Mouse (Mus musculus) heart, embryonic 11.5 days (tissue): ENCODE measurements around the gene Zdhhc18. TPM values are rescaled to one million over a fixed set of nuclear protein-coding genes. Genes with fewer than 3 reads are reported as not detected.

ENCODE experiments used
- ATAC-seq: fragments of 200-750 bp; cut with Nextera tagmentation; replicated peaks from 2 replicates; pipeline ENCODE4 v1.8.0; 2017; ENCODE audit warnings: moderate library complexity; ENCODE audit not compliant: insufficient number of reproducible peaks, low FRiP score, low TSS enrichment
- H3K27ac ChIP-seq: fragments of 300-500 bp; sonication (generic); 2 replicates; pipeline ENCODE4 v1.5.1; 2014; ENCODE audit warnings: mild to moderate bottlenecking, low read depth, low read length
- H3K27me3 ChIP-seq: fragments of 300-500 bp; sonication (generic); 2 replicates; pipeline ENCODE4 v1.6.1; 2014; ENCODE audit warnings: mild to moderate bottlenecking, low read length, mixed read lengths; ENCODE audit not compliant: control insufficient read depth, insufficient read depth
- H3K36me3 ChIP-seq: fragments of 300-500 bp; sonication (generic); 2 replicates; pipeline ENCODE4 v1.6.1; 2014; ENCODE audit warnings: mild to moderate bottlenecking, low read length, moderate library complexity, mixed read lengths; ENCODE audit not compliant: control insufficient read depth, insufficient read depth
- H3K4me1 ChIP-seq: fragments of 300-500 bp; sonication (generic); 2 replicates; pipeline ENCODE4 v1.6.1; 2014; ENCODE audit warnings: low read length; ENCODE audit not compliant: control insufficient read depth, insufficient read depth
- H3K4me2 ChIP-seq: fragments of 300-500 bp; sonication (generic); 2 replicates; pipeline ENCODE4 v1.6.1; 2014; ENCODE audit warnings: mild to moderate bottlenecking, moderate library complexity
- H3K4me3 ChIP-seq: fragments of 300-500 bp; sonication (generic); 2 replicates; pipeline ENCODE4 v1.5.1; 2014; ENCODE audit warnings: low read depth, low read length
- H3K9ac ChIP-seq: fragments of 300-500 bp; sonication (generic); 2 replicates; pipeline ENCODE4 v1.6.1; 2014; ENCODE audit warnings: mild to moderate bottlenecking, low read depth, low read length, moderate library complexity
- H3K9me3 ChIP-seq: fragments of 300-500 bp; sonication (generic); replicated peaks from 2 replicates; pipeline ENCODE4 v1.6.1; 2016; ENCODE audit warnings: low read length; ENCODE audit not compliant: control insufficient read depth
- WGBS: fragments of 180-500 bp; shearing (Covaris S2); extraction: QIAGEN DNeasy Blood & Tissue Kit; methylation state at CpG from one replicate; pipeline ENCODE4 v1.1.7; 2014; ENCODE audit not compliant: insufficient replicate concordance; 5-methylcytosine and 5-hydroxymethylcytosine counted together
- polyA plus RNA-seq: library from polyadenylated mRNA; unstranded; fragments of >200 nt; fragmentation: Nextera tagmentation; extraction: Ambion mirVana; gene quantifications from 2 replicates; pipeline ENCODE4 v1.2.1, GENCODE M21; 2014

Zdhhc18 gene
- polyA plus RNA-seq, 1 experiment from 2014 or later = 1.5 TPM

- H3K9me3 ChIP-seq = no peaks in the 10 kb centered on the region
- peaks cover 41% of the 10 kb centered on the region for H3K27me3 ChIP-seq
- H3K27ac ChIP-seq = no peak overlapping the region
- H3K4me2 ChIP-seq = peak overlapping the region; percentile 90
- peak overlapping the region; percentile 60 for H3K4me3 ChIP-seq
- no peaks in the 10 kb centered on the region for H3K36me3 ChIP-seq
- 19% methylated on average over 9 of the region's 9 CpGs for WGBS
- 0 out of 2 replicates have a peak overlapping the region, but pooled peaks have one; percentile 22 for H3K9ac ChIP-seq
- no peak for ATAC-seq
- peaks cover 18% of the 10 kb centered on the region for H3K4me1 ChIP-seq
Observed at GRCm38 (mm10) chr4:133600306-133600705, 49.6 kb downstream of the Zdhhc18 start.

- under 1% methylated on average over 47 of the region's 50 CpGs for WGBS
- Histone ChIP-seq H3K9me3 (no peaks in the 10 kb centered on the region), H3K9ac (peak overlapping the region; percentile 70), H3K36me3 (no peaks in the 10 kb centered on the region), H3K27me3 (peaks cover 41% of the 10 kb centered on the region), H3K4me1 (peaks cover 18% of the 10 kb centered on the region), H3K4me3 (peak overlapping the region; percentile 60), H3K27ac (no peak overlapping the region), H3K4me2 (peak overlapping the region; percentile 90)
- ATAC-seq = peak; percentile 91
Observed at GRCm38 (mm10) chr4:133599571-133600073, 50.3 kb downstream of the Zdhhc18 start.

GRCm38 (mm10) chr4:133599116-133599515 lies 50.8 kb downstream of the Zdhhc18 start:
- Histone ChIP-seq H3K27me3 (peaks cover 41% of the 10 kb centered on the region), H3K36me3 (no peaks in the 10 kb centered on the region), H3K4me1 (peaks cover 18% of the 10 kb centered on the region), H3K4me3 (peak overlapping the region; percentile 60), H3K9ac (peak overlapping the region; percentile 70), H3K4me2 (peak overlapping the region; percentile 90), H3K27ac (no peak overlapping the region), H3K9me3 (no peaks in the 10 kb centered on the region)
- 13% methylated on average over 7 of the region's 7 CpGs for WGBS
- ATAC-seq = no peak

- Histone ChIP-seq H3K27me3 (peaks cover 40% of the 10 kb centered on the region), H3K9me3 (no peaks in the 10 kb centered on the region), H3K9ac (no peak overlapping the region), H3K27ac (no peak overlapping the region), H3K4me1 (peaks cover 18% of the 10 kb centered on the region), H3K36me3 (no peaks in the 10 kb centered on the region), H3K4me2 (peak overlapping the region; percentile 90), H3K4me3 (no peak overlapping the region; the same call in 1 of the 2 replicates)
- no peak for ATAC-seq
- 44% methylated on average over 4 of the region's 4 CpGs for WGBS
Observed at GRCm38 (mm10) chr4:133598616-133599015, 51.3 kb downstream of the Zdhhc18 start.

- peaks cover 15% of the 10 kb centered on the region for H3K27me3 ChIP-seq
- H3K36me3 ChIP-seq = peaks cover 6% of the 10 kb centered on the region; the same call in 1 of the 2 replicates
- no peaks in the 10 kb centered on the region for H3K9me3 ChIP-seq
- H3K4me1 ChIP-seq = peaks cover 17% of the 10 kb centered on the region
- ATAC-seq = no peak
- no peak overlapping the region for H3K4me2 ChIP-seq
- 81% methylated on average over 6 of the region's 6 CpGs for WGBS
- H3K9ac ChIP-seq = no peak overlapping the region
- H3K27ac ChIP-seq = no peak overlapping the region
- H3K4me3 ChIP-seq = no peak overlapping the region
Observed at GRCm38 (mm10) chr4:133596084-133596483, 53.9 kb downstream of the Zdhhc18 start.

GRCm38 (mm10) chr4:133595538-133595937 lies 54.4 kb downstream of the Zdhhc18 start:
- H3K27ac ChIP-seq = no peak overlapping the region
- 43% methylated on average over 7 of the region's 7 CpGs for WGBS
- no peak overlapping the region for H3K4me3 ChIP-seq

GRCm38 (mm10) chr4:133592570-133592969 lies 57.4 kb downstream of the Zdhhc18 start:
- Histone ChIP-seq H3K36me3 (peaks cover 18% of the 10 kb centered on the region), H3K4me3 (no peak overlapping the region), H3K27me3 (no peaks in the 10 kb centered on the region; the same call in 1 of the 2 replicates), H3K9me3 (no peaks in the 10 kb centered on the region), H3K4me2 (no peak overlapping the region), H3K27ac (no peak overlapping the region), H3K4me1 (peaks cover 7% of the 10 kb centered on the region; the same call in 1 of the 2 replicates), H3K9ac (no peak overlapping the region)
- WGBS = 25% methylated on average over 7 of the region's 7 CpGs
- ATAC-seq = no peak

More at GRCm38 (mm10) chr4:133595538-133595937, 54.4 kb downstream of the Zdhhc18 start:
- Histone ChIP-seq H3K4me1 (peaks cover 17% of the 10 kb centered on the region), H3K4me2 (peak overlapping the region; percentile 32), H3K27me3 (peaks cover 15% of the 10 kb centered on the region), H3K36me3 (peaks cover 10% of the 10 kb centered on the region), H3K9me3 (no peaks in the 10 kb centered on the region), H3K9ac (peak overlapping the region; percentile 49; the same call in 1 of the 2 replicates)
- ATAC-seq = no peak

- ATAC-seq = peak; percentile 65
- Histone ChIP-seq H3K9me3 (no peaks in the 10 kb centered on the region), H3K4me2 (peak within 1 kb of the TSS; percentile 99), H3K27me3 (no peaks in the 10 kb centered on the region), H3K27ac (peak within 1 kb of the TSS; percentile 73; the same call in 1 of the 2 replicates), H3K9ac (peak within 1 kb of the TSS; percentile 95), H3K4me1 (peaks cover 12% of the 10 kb centered on the region), H3K4me3 (peak within 1 kb of the TSS; percentile 81), H3K36me3 (peaks cover 29% of the 10 kb centered on the region)
- WGBS = 2% methylated on average over 65 of the region's 65 CpGs
Observed at GRCm38 (mm10) chr4:133584059-133584951, 65.6 kb downstream of the Zdhhc18 start, which contains the start of gene Gpn2. Gpn2 (plus strand) TSS chr4:133584362.
